Mouse (Mus musculus) forebrain, postnatal 0 days (tissue): Measurements from ENCODE around the gene Abat. TPM values are rescaled to one million over a fixed set of nuclear protein-coding genes. Genes with fewer than 3 reads are reported as not detected.

ENCODE experiments used
- ATAC-seq: fragments of 200-750 bp; cut with Nextera tagmentation; 2 replicates; pipeline ENCODE4 v1.8.0; 2017; ENCODE audit warnings: mild to moderate bottlenecking, moderate library complexity
- DNase-seq: peaks from one replicate; pipeline ENCODE4 v3.0.0-alpha.2; 2015
- H3K27ac ChIP-seq: fragments of 300-500 bp; sonication (generic); 2 replicates; pipeline ENCODE4 v1.5.1; 2014; ENCODE audit warnings: low read depth, mild to moderate bottlenecking, antibody characterized with exemption, low read length, moderate library complexity, mixed read lengths
- H3K27me3 ChIP-seq: fragments of 300-500 bp; sonication (generic); 2 replicates; pipeline ENCODE4 v1.6.1; 2014; ENCODE audit warnings: mild to moderate bottlenecking, low read length, mixed read lengths; ENCODE audit not compliant: insufficient read depth
- H3K36me3 ChIP-seq: fragments of 300-500 bp; sonication (generic); 2 replicates; pipeline ENCODE4 v1.6.1; 2014; ENCODE audit warnings: mild to moderate bottlenecking, moderate library complexity; ENCODE audit not compliant: insufficient read depth
- H3K4me1 ChIP-seq: fragments of 300-500 bp; sonication (generic); 2 replicates; pipeline ENCODE4 v1.6.1; 2014; ENCODE audit warnings: antibody characterized with exemption; ENCODE audit not compliant: insufficient read depth
- H3K4me2 ChIP-seq: fragments of 300-500 bp; sonication (generic); 2 replicates; pipeline ENCODE4 v1.6.1; 2014; ENCODE audit warnings: low read depth, mild to moderate bottlenecking, moderate library complexity
- H3K4me3 ChIP-seq: fragments of 300-500 bp; sonication (generic); 2 replicates; pipeline ENCODE4 v1.5.1; 2014; ENCODE audit warnings: low read depth, low read length, mixed read lengths
- H3K9ac ChIP-seq: fragments of 300-500 bp; sonication (generic); 2 replicates; pipeline ENCODE4 v1.6.1; 2014; ENCODE audit warnings: mild to moderate bottlenecking
- H3K9me3 ChIP-seq: fragments of 300-500 bp; sonication (generic); 2 replicates; pipeline ENCODE4 v1.6.1; 2016; ENCODE audit warnings: low read length
- CTCF ChIP-seq: sonication (generic); IDR thresholded peaks from 2 replicates; pipeline ENCODE4 v1.5.1; 2016; ENCODE audit warnings: antibody characterized with exemption, control low read depth, low read depth
- WGBS: fragments of 180-500 bp; shearing (Covaris S2); extraction: QIAGEN DNeasy Blood & Tissue Kit; methylation state at CpG from one replicate; pipeline ENCODE4 v1.1.7; 2014; 5-methylcytosine and 5-hydroxymethylcytosine counted together
- polyA plus RNA-seq: library from polyadenylated mRNA; unstranded; fragments of >200 nt; fragmentation: Nextera tagmentation; extraction: Ambion mirVana; gene quantifications from 2 replicates; pipeline ENCODE4 v1.2.1, GENCODE M21; 2015
- total RNA-seq: library from RNA; depleted of rRNA; stranded (reverse); fragments of >200 nt; gene quantifications from 2 replicates; pipeline ENCODE4 v1.2.3, GENCODE M21; 2014

Gene Abat
- total and polyA plus RNA-seq, 2 experiments from 2014 or later: 69.4 to 104 TPM

- H3K9me3 ChIP-seq: no peaks in the 10 kb centered on the region
- peaks cover 8% of the 10 kb centered on the region; the same call in 1 of the 2 replicates for H3K36me3 ChIP-seq
- DNase-seq (no peak), ATAC-seq (no peak)
- TF ChIP-seq CTCF: no peak
- 79% methylated on average over 2 of the region's 2 CpGs for WGBS
- no peak overlapping the region for H3K4me3 ChIP-seq
- no peaks in the 10 kb centered on the region for H3K27me3 ChIP-seq
- no peak overlapping the region for H3K4me2 ChIP-seq
- no peaks in the 10 kb centered on the region for H3K4me1 ChIP-seq
- no peak overlapping the region for H3K9ac ChIP-seq
- no peak overlapping the region for H3K27ac ChIP-seq
Observed at GRCm38 (mm10) chr16:8630419-8630818, 117.2 kb downstream of the Abat start.

DNA sequence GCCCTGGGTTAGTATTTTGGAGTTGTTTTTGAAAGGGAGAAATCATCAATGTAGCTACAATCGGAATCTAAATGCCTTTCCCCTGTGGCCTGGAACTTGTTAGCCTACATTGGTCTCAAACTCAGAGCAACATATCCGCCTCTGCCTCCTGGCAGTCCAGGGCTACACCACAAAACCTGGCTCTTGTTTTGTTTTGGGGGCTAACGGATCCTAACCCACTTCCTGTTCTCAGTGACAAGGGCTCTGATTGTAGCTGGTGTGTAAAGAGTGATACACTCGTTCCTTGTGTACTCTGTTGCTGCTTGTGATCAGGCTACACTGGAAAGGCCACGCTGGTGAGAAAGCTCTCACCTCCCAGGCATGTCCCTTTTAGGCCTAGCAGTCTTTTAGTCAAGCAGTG, 118.2 kb downstream of the Abat start:
- TF ChIP-seq CTCF: no peak

DNA sequence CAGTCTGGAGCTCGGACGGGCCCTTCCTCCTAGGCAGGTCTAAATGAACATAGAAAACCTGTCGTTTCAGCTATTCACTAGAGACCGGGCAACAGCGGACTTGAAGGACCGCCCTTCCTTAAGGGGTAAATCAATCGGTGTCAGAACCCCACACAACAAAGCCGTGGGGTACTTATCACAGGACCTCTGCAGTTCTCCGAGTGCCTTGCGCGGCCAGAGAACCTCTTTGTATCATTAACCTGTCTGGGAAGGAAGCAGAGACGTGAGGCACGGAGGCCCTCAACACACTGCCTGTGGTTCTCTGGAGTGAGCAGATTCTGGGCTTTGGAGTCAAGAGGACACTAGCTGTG, 123.6 kb downstream of the Abat start:
- no peak for DNase-seq
- peaks cover 14% of the 10 kb centered on the region; the same call in 1 of the 2 replicates for H3K36me3 ChIP-seq
- H3K9me3 ChIP-seq: no peaks in the 10 kb centered on the region
- under 1% methylated on average over 13 of the region's 13 CpGs for WGBS
- peak overlapping the region; percentile 81 for H3K9ac ChIP-seq
- peaks cover 10% of the 10 kb centered on the region for H3K4me1 ChIP-seq
- H3K27me3 ChIP-seq: no peaks in the 10 kb centered on the region
- no peak for TF ChIP-seq CTCF
- peak overlapping the region; percentile 78 for H3K4me3 ChIP-seq
- no peak for ATAC-seq
- peak overlapping the region; percentile 84 for H3K27ac ChIP-seq
- H3K4me2 ChIP-seq: peak overlapping the region; percentile 85

More for the DNA sequence above, 118.2 kb downstream of the Abat start:
- no peaks in the 10 kb centered on the region for H3K9me3 ChIP-seq
- no peak for ATAC-seq
- no peak overlapping the region for H3K4me3 ChIP-seq
- WGBS: 92% methylated on average over 5 of the region's 5 CpGs
- no peak overlapping the region for H3K9ac ChIP-seq
- H3K36me3 ChIP-seq: peaks cover 14% of the 10 kb centered on the region; the same call in 1 of the 2 replicates
- H3K4me2 ChIP-seq: no peak overlapping the region
- H3K27ac ChIP-seq: no peak overlapping the region
- no peaks in the 10 kb centered on the region for H3K27me3 ChIP-seq
- 0 out of 2 replicates have a peak, but pooled peaks cover 4% of the 10 kb centered on the region for H3K4me1 ChIP-seq
- DNase-seq: no peak

DNA sequence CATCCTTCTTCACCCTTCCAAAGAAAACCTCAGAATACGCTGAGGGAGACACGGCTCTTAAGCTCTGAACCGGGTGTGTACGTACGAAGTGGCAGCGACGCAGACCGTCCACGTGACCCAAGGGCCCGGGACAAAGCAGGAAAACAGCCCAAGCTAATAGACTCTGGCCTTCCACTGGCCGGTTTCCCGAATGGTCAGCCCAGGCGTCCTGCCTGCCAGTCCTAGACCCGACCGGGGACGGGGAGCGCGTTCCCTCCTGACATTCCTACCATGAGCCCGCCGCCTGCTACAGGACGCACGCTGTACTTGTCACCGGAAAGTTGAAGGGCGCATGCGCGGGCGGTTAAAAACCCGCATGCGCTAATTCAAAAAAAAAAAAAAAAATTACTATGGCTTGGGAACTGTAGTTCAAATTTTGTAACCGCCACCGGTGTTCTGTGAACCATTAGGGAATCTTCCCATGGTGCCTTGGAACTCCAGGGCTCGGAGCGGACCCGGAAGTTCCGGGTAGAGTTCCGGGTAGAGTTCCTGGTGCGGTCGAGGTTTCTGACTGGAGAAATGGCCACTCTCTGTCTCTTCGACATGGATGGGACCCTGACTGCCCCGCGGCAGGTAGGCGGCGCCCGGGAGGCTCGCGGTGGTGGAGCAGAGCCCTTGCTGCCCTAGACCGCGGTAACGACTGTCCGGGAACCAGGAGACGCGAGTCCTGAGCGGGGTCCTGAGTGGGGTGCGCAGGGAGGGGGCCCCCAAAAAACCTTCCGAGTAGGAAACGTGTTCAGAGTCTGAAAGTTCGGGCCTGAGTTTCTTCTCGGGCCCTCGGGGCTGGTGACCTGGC, 124.2 kb downstream of the Abat start, which contains the start of the genes Pmm2 and Tmem186:
Gene Pmm2 (plus strand): TSS at position 458 of the 835 bp plus-strand sequence.
Gene Tmem186 (minus strand): TSS at position 496 of the 835 bp plus-strand sequence.
- Histone ChIP-seq H3K36me3 (peaks cover 14% of the 10 kb centered on the region; the same call in 1 of the 2 replicates), H3K9me3 (no peaks in the 10 kb centered on the region), H3K27me3 (no peaks in the 10 kb centered on the region), H3K4me1 (peaks cover 10% of the 10 kb centered on the region), H3K27ac (peak within 1 kb of the TSS; percentile 93), H3K4me2 (peak within 1 kb of the TSS; percentile 85), H3K4me3 (peak within 1 kb of the TSS; percentile 78), H3K9ac (peak within 1 kb of the TSS; percentile 81)
- WGBS: under 1% methylated on average over 59 of the region's 59 CpGs
- DNase-seq (peak; percentile 96), ATAC-seq (peak; percentile 99)
- peak; percentile 42 for TF ChIP-seq CTCF

DNA sequence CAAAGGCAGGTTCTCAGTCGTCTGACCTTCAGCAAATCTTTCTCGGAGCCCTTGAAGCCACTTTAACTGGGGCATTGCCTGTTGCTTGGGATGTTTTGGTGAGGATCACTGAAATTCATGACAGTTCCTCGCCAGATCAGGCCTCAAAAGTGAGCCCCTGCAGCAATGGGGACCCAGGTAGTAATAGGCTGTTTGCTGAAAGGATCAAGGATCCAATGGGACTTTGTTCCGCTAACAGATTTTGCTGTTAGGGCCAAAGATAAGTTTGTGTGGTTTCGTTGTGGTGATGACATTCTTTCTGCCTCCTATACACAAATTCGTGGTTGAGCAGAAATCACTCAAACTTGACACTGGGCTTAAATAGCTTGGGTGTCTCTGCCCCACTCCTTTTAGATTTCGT, 124.9 kb downstream of the Abat start:
- Histone ChIP-seq H3K27ac (peak overlapping the region; percentile 93; the same call in 1 of the 2 replicates), H3K4me3 (peak overlapping the region; percentile 78), H3K4me2 (peak overlapping the region; percentile 85), H3K36me3 (peaks cover 16% of the 10 kb centered on the region), H3K9me3 (no peaks in the 10 kb centered on the region), H3K9ac (peak overlapping the region; percentile 81), H3K4me1 (peaks cover 10% of the 10 kb centered on the region), H3K27me3 (no peaks in the 10 kb centered on the region)
- WGBS: 47% methylated on average over 7 of the region's 7 CpGs
- DNase-seq: no peak
- no peak for TF ChIP-seq CTCF
- ATAC-seq: no peak

DNA sequence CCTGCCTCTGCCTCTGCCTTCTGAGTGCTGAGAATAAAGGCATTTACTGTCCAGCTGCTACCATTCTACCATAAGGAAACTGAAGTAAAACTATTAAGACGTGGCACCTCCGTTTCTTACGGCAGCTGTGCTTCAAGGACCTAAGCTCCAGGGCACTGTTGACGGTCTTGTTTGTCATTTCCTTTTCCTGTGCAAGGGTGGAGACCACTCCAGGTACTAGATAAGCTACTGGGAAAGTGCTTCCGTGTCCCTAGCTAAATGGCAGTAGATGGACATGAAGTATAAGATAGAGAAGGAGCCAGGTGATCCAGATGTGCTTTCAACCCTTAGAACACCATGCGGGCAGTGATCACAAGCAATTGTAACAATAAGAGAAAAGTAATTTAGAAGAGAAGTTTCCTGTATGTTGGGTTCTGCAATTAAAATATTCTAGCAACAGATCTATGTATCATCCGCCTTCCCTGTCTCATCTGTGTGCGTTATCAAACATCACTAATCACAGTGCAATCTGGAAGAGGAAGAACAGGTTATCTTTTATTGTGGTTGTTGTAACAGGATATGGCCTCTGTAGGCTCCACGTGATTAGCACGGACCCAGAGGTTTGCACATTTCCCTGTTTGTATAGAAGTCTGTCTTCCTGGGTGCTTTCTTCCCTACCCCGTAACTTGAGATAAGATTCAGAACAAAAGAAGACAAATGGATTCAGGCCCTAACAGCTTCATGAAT, 126.4 kb downstream of the Abat start:
- Histone ChIP-seq H3K36me3 (peaks cover 26% of the 10 kb centered on the region), H3K9ac (no peak overlapping the region), H3K4me1 (peaks cover 10% of the 10 kb centered on the region), H3K4me2 (no peak overlapping the region), H3K27me3 (no peaks in the 10 kb centered on the region), H3K9me3 (no peaks in the 10 kb centered on the region), H3K4me3 (no peak overlapping the region), H3K27ac (no peak overlapping the region)
- DNase-seq (no peak), ATAC-seq (no peak)
- TF ChIP-seq CTCF: no peak
- WGBS: 92% methylated on average over 11 of the region's 11 CpGs
